Mouse (Mus musculus): Measurements from ENCODE around the gene Pin4. TPM values are rescaled to one million over a fixed set of nuclear protein-coding genes. Genes with fewer than 3 reads are reported as not detected.

The Pin4 gene
- polyA plus RNA-seq, 1 experiment from 2014 or later, result 54.5 TPM

DNA sequence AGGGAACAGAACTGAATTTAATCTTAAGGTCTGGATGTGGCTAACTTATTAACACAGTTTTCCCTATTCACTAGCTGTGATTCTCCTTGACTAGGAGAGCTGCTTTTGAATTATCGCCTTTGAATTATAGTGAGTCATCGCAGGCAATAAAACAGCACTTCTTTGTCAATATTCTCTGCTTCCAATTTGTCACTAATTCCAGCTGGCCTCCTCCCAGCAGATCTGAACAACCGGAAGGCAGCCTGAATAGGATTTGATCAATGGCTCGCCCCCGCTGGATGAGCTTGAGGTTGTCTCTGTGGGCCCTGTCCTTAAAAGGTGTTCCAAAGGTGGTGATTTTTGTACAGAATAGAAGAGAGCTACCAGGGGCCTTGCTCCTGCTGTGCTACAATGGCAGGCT is 47.3 kb downstream of the Pin4 start:
- no peaks in the 10 kb centered on the region; the same call in 1 of the 2 replicates for H3K27me3 ChIP-seq (ENCODE audit: control insufficient read depth, insufficient read depth, low read length)
- no peak for ATAC-seq (ENCODE audit: insufficient read depth, low FRiP score)
- 51% methylated on average over 5 of the region's 5 CpGs for WGBS
- no peaks in the 10 kb centered on the region for H3K36me3 ChIP-seq (ENCODE audit: control insufficient read depth, insufficient read depth, low read length)
- H3K4me3 ChIP-seq (replicated peaks; ENCODE audit: low read length), result no peak overlapping the region
- H3K27ac ChIP-seq (ENCODE audit: low read length), result no peak overlapping the region
- H3K9me3 ChIP-seq (replicated peaks; ENCODE audit: control insufficient read depth, low read length), result no peaks in the 10 kb centered on the region
- 0 out of 2 replicates have a peak overlapping the region, but pooled peaks have one; percentile 10 for H3K9ac ChIP-seq (ENCODE audit: low read length)
- H3K4me2 ChIP-seq (ENCODE audit: low read depth, low read length), result no peak overlapping the region
- H3K4me1 ChIP-seq (ENCODE audit: control insufficient read depth, insufficient read depth, low read length), result no peaks in the 10 kb centered on the region

DNA sequence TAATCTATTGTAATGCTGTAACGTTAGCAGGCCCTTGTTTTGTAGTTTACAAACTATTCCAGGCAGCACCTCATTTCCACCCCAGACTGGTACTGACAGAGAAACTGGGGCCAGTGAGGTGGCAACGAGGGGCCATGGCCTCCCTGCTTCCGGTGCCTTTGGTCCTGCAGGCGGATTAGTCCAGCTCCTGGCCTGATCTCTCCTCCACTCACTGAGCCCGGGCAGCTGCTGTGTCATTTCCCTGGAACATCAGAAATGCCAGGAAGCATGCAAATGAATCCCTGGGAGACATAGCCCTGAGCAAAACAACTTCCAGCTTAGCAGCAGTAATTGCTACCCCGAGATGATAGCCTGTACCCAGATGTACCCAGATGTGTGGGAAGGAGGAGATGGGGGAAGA is 47.7 kb downstream of the Pin4 start:
- no peak overlapping the region for H3K4me3 ChIP-seq (replicated peaks; ENCODE audit: low read length)
- H3K27ac ChIP-seq (ENCODE audit: low read length), result no peak overlapping the region
- no peaks in the 10 kb centered on the region for H3K36me3 ChIP-seq (ENCODE audit: control insufficient read depth, insufficient read depth, low read length)
- H3K4me1 ChIP-seq (ENCODE audit: control insufficient read depth, insufficient read depth, low read length), result no peaks in the 10 kb centered on the region
- 47% methylated on average over 6 of the region's 6 CpGs for whole genome bisulfite sequencing
- no peak overlapping the region for H3K4me2 ChIP-seq (ENCODE audit: low read depth, low read length)
- ATAC-seq (ENCODE audit: insufficient read depth, low FRiP score), result no peak
- H3K27me3 ChIP-seq (ENCODE audit: control insufficient read depth, insufficient read depth, low read length), result no peaks in the 10 kb centered on the region; the same call in 1 of the 2 replicates
- no peaks in the 10 kb centered on the region for H3K9me3 ChIP-seq (replicated peaks; ENCODE audit: control insufficient read depth, low read length)
- H3K9ac ChIP-seq (ENCODE audit: low read length), result 0 out of 2 replicates have a peak overlapping the region, but pooled peaks have one; percentile 10

DNA sequence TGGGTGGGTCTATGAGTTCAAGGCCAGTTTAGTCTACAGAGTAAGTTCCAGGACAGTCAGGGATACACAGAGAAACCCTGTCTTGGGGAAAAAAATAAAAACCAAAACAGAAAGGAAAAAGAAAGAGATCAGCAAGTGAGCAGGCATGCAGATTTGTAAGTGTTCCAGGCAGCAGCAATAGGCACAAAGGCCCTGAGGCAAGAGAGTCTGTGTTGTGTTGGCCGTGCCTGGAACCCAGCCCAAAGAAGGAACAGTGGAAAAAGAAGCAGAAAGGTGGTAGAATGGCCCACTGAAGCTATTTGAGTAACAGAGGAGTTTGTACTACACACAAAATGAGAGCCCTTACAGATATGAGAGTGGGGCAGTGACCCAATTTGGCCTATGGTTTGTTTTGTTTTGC is 50.5 kb downstream of the Pin4 start:
- Histone ChIP-seq H3K4me1 (ENCODE audit: control insufficient read depth, insufficient read depth, low read length) (no peaks in the 10 kb centered on the region), H3K27ac (ENCODE audit: low read length) (no peak overlapping the region), H3K9ac (ENCODE audit: low read length) (no peak overlapping the region), H3K4me2 (ENCODE audit: low read depth, low read length) (no peak overlapping the region), H3K36me3 (ENCODE audit: control insufficient read depth, insufficient read depth, low read length) (no peaks in the 10 kb centered on the region), H3K27me3 (ENCODE audit: control insufficient read depth, insufficient read depth, low read length) (no peaks in the 10 kb centered on the region), H3K9me3 (replicated peaks; ENCODE audit: control insufficient read depth, low read length) (no peaks in the 10 kb centered on the region), H3K4me3 (replicated peaks; ENCODE audit: low read length) (no peak overlapping the region)
- no peak for ATAC-seq (ENCODE audit: insufficient read depth, low FRiP score)
- 50% methylated on average over 1 of the region's 1 CpGs for WGBS

DNA sequence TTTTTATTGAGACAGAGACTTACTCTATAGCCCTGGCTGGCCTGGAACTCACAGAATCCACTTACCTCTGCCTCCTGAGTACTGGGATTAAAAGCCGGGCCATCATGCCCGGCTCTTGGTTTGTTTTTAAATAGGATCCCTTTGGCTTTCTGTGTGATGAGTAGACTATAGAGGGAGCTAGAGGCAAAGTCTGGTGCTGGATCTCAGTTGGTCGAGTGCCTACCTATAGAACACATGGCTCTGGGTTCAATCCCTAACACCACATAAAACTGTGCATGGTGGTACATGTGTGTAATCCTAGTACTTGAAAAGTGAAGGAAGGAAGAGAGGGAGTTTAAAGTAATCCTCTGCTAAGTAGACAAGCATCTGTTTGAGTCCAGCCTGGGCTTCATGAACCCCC is 50.9 kb downstream of the Pin4 start:
- no peak for ATAC-seq (ENCODE audit: insufficient read depth, low FRiP score)
- H3K4me3 ChIP-seq (replicated peaks; ENCODE audit: low read length), result no peak overlapping the region
- H3K9ac ChIP-seq (ENCODE audit: low read length), result no peak overlapping the region
- H3K27me3 ChIP-seq (ENCODE audit: control insufficient read depth, insufficient read depth, low read length), result no peaks in the 10 kb centered on the region
- no peaks in the 10 kb centered on the region for H3K4me1 ChIP-seq (ENCODE audit: control insufficient read depth, insufficient read depth, low read length)
- no peaks in the 10 kb centered on the region for H3K9me3 ChIP-seq (replicated peaks; ENCODE audit: control insufficient read depth, low read length)
- no peak overlapping the region for H3K27ac ChIP-seq (ENCODE audit: low read length)
- 56% methylated on average over 3 of the region's 3 CpGs for WGBS
- H3K4me2 ChIP-seq (ENCODE audit: low read depth, low read length), result no peak overlapping the region
- no peaks in the 10 kb centered on the region for H3K36me3 ChIP-seq (ENCODE audit: control insufficient read depth, insufficient read depth, low read length)

DNA sequence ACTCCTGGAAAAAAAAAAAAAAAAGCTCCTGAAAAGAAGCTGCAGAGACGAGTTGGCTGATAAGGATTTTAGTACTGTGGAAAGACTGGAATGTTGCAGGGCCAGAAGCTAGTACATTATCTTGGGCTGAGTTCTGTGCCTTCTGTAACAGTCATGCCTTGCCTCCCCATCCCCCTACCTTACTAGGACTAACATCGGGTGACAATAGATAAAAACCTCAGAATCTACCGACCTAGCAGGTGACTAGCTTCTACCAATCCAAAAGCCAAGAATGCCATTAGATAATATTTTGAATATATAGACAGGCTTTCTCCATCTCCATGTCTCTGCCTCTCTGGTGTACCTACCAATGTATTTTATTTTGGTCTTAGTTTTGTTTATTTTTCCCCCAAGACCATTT is 51.7 kb downstream of the Pin4 start:
- H3K4me2 ChIP-seq (ENCODE audit: low read depth, low read length), result no peak overlapping the region
- no peaks in the 10 kb centered on the region for H3K36me3 ChIP-seq (ENCODE audit: control insufficient read depth, insufficient read depth, low read length)
- H3K27me3 ChIP-seq (ENCODE audit: control insufficient read depth, insufficient read depth, low read length), result no peaks in the 10 kb centered on the region
- no peaks in the 10 kb centered on the region for H3K9me3 ChIP-seq (replicated peaks; ENCODE audit: control insufficient read depth, low read length)
- ATAC-seq (ENCODE audit: insufficient read depth, low FRiP score), result no peak
- no peak overlapping the region for H3K4me3 ChIP-seq (replicated peaks; ENCODE audit: low read length)
- WGBS, result 52% methylated on average over 3 of the region's 3 CpGs
- no peaks in the 10 kb centered on the region for H3K4me1 ChIP-seq (ENCODE audit: control insufficient read depth, insufficient read depth, low read length)
- no peak overlapping the region for H3K9ac ChIP-seq (ENCODE audit: low read length)
- no peak overlapping the region for H3K27ac ChIP-seq (ENCODE audit: low read length)

DNA sequence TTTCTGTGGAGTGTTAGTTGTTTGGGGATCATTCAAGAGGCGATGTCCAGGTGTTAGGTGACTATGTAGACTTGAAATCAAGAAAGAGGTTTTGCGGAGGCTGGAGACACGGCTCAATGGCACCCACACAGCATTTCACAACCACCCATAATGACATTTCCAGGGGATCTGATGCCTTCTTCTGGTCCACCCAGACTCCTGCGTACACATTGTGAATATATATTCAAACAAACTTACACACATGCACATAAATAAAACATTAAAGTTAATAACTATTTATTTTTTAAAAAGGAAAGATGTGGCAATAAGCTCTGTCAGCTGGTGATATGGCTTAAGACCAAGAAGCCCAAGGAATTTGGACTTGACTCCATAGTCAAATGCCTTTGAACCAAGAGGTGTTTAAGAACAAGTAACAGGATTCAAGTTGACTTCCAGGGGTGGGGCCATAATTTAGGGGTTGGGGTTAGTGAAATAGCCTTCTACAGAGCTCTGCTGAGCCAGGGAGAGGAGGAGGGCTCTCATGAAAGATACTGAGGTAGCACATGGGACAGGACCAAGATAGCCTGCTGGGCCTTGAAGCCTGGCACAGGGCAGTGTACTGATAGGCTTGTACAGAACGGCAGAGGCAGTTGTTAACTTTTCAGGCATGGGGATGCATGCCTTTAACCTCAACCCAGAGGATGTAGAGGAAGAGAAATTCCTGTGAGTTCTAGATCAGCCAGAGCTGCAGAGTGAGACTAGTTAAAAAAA is 56.5 kb downstream of the Pin4 start:
- H3K27ac ChIP-seq (ENCODE audit: low read length), result no peak overlapping the region
- H3K27me3 ChIP-seq (ENCODE audit: control insufficient read depth, insufficient read depth, low read length), result peaks cover 1% of the 10 kb centered on the region; the same call in 1 of the 2 replicates
- no peaks in the 10 kb centered on the region for H3K36me3 ChIP-seq (ENCODE audit: control insufficient read depth, insufficient read depth, low read length)
- 86% methylated on average over 5 of the region's 5 CpGs for WGBS
- H3K9ac ChIP-seq (ENCODE audit: low read length), result no peak overlapping the region
- ATAC-seq (ENCODE audit: insufficient read depth, low FRiP score), result no peak
- H3K4me1 ChIP-seq (ENCODE audit: control insufficient read depth, insufficient read depth, low read length), result no peaks in the 10 kb centered on the region
- no peak overlapping the region for H3K4me3 ChIP-seq (replicated peaks; ENCODE audit: low read length)
- no peaks in the 10 kb centered on the region for H3K9me3 ChIP-seq (replicated peaks; ENCODE audit: control insufficient read depth, low read length)
- H3K4me2 ChIP-seq (ENCODE audit: low read depth, low read length), result no peak overlapping the region

Other genes starting within 250 kb of the Pin4 start
- 2.3 and 2.7 TPM in 2 replicates for gene Rtl5, start 48.1 kb upstream of the Pin4 start, polyA plus RNA-seq (2015; fragmentation: Nextera tagmentation; extraction: Ambion mirVana)
- gene Ercc6l, start 37.6 kb downstream of the Pin4 start, polyA plus RNA-seq (2015; fragmentation: Nextera tagmentation; extraction: Ambion mirVana), result 9.7 and 10.1 TPM in 2 replicates
- 670 and 719 TPM in 2 replicates for gene Rps4x, start 69.9 kb downstream of the Pin4 start, polyA plus RNA-seq (2015; fragmentation: Nextera tagmentation; extraction: Ambion mirVana)
- gene Cited1, start 132.7 kb downstream of the Pin4 start, polyA plus RNA-seq (2015; fragmentation: Nextera tagmentation; extraction: Ambion mirVana), result 5.6 and 8.9 TPM in 2 replicates